Mouse (Mus musculus): ENCODE results near the gene Tbc1d14. TPM values are rescaled to one million over a fixed set of nuclear protein-coding genes. Genes with fewer than 3 reads are reported as not detected.

The Tbc1d14 gene
- total RNA-seq, 1 experiment from 2014 or later = 14.1 TPM

- peak; percentile 62 for ATAC-seq (replicated peaks; ENCODE audit: low read depth, poor library complexity, severe bottlenecking)
These were observed 35.3 kb downstream of the Tbc1d14 start for GRCm38 (mm10) chr5:36557584-36558308.

GRCm38 (mm10) chr5:36556906-36557305, 36.2 kb downstream of the Tbc1d14 start:
- ATAC-seq (replicated peaks; ENCODE audit: low read depth, poor library complexity, severe bottlenecking) = no peak

DNA sequence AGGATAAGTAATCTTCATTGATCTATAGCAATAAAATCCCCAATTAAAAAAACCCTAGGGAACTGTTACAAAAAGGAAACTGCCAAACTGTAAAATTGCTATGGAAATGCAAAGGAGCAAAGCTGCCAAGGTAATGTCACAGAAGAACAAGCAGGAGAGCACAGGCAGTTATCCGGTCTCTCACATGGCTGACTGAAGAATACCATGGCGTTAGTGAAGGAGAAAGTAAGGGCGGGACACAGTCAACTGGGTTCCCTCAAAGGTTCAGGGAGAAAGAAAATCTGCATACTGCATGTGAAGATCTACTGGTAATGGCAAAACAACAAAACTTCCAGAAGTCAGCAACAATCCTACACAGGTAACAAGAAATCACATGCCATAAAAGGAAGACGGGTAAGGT, 36.8 kb downstream of the Tbc1d14 start:
- ATAC-seq (replicated peaks; ENCODE audit: low read depth, poor library complexity, severe bottlenecking) = no peak

GRCm38 (mm10) chr5:36554496-36554895, 38.6 kb downstream of the Tbc1d14 start:
- ATAC-seq (replicated peaks; ENCODE audit: low read depth, poor library complexity, severe bottlenecking) = no peak

- ATAC-seq (replicated peaks; ENCODE audit: low read depth, poor library complexity, severe bottlenecking) = peak; percentile 31
These were observed 39.2 kb downstream of the Tbc1d14 start for GRCm38 (mm10) chr5:36553886-36554285.

DNA sequence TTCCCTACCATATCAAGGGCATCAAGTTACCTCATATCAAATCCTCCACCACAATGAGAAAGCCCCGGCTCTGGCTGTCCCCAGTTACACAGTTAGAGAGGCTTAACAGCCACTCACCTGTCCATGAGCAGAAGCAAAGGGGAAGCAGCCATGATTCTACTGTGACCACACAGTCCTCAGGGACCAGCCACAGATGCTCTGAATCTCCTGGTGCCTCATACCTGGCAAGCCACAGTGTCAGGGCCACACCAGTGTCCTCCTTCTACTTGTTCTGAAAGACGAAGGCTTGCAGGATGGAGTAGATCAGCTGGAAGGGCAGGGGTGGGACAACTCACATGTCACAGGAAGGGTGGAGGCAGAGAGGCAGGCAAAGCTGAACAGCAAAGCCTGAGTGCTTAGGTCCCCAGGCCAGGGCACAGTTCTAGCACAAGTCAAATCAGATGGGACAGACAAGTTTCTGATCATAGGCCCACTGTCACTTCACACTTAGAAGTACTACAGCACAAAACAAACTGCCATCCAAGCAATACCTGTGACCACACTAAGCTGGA, 39.9 kb downstream of the Tbc1d14 start:
- ATAC-seq (replicated peaks; ENCODE audit: low read depth, poor library complexity, severe bottlenecking) = no peak

GRCm38 (mm10) chr5:36552391-36552790, 40.7 kb downstream of the Tbc1d14 start:
- ATAC-seq (replicated peaks; ENCODE audit: low read depth, poor library complexity, severe bottlenecking) = no peak

DNA sequence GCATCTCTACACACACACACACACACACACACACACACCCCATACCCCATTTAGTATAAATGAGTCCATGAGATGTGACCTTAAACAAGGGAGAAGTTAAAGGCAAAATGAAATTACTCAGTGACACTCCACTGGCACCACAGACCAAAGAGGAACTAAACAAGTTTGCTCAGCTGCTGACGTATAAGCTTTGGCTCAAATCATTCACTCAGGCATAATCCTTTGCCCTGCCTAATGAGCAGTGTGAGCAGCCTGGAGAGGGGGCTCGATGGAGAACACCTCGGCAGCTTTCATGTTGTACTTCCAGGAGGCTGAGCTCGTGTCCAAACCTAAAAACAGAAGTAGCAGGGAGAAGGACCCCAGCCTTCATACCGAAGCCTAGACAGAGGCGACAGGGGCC, 43.8 kb downstream of the Tbc1d14 start:
- ATAC-seq (replicated peaks; ENCODE audit: low read depth, poor library complexity, severe bottlenecking) = peak; percentile 73

DNA sequence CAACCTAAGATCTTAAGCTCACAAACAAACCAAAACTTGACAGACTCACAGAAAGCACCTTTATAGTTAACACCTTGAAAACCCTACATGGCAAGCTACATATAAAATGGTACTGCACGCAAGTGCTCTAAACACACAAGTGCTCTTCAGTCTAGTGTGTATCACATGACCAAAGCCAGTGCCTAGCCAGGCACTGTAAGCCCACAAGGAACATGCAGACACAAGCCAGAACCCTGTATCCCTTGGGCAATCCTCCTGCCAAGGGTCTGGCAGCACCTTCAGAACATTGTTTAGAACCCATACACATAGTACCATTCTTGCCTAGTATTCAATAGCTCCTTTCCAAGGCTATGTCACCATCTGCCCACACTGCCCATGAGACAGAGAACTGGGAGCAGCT, 48.3 kb downstream of the Tbc1d14 start:
- no peak for ATAC-seq (replicated peaks; ENCODE audit: low read depth, poor library complexity, severe bottlenecking)

DNA sequence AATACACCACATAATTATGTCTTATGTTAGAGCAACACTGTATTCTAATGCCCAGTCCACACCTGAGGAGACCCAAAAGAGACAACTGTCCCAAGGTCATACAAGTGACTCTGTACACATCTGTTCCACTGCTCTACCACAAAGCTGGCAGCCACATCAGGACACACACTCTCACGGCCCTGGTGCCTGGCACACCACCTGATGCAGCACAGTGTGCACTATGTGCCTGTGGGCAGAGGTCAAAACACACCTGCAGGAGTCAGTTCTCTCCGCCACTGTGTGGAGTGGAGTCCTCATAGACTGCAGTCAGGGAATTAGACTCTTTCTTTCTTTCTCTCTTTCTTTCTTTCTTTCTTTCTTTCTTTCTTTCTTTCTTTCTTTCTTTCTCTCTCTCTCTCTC, 52.1 kb downstream of the Tbc1d14 start:
- ATAC-seq (replicated peaks; ENCODE audit: low read depth, poor library complexity, severe bottlenecking) = no peak

GRCm38 (mm10) chr5:36538576-36539187, 54.4 kb downstream of the Tbc1d14 start:
- peak; percentile 92 for ATAC-seq (replicated peaks; ENCODE audit: low read depth, poor library complexity, severe bottlenecking)

DNA sequence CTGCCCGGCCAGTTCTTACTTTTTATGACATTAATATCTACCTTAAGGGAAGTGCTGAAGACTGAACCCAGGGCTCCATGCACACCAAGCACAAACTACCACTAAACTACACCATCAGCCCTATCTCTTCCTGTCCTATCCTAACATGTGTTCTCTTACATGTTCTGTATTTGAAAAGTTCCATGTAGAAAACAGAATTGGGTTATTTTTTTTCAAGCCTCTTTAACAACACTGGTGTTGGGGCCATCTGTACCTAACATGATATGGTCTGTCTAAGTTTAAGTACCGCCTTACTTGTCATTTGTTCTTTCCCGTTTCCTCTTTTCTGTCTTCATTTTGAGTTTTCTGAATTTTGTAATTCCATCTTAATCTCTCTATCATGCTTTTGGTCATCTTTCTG, 56.7 kb downstream of the Tbc1d14 start:
- no peak for ATAC-seq (replicated peaks; ENCODE audit: low read depth, poor library complexity, severe bottlenecking)

- no peak for ATAC-seq (replicated peaks; ENCODE audit: low read depth, poor library complexity, severe bottlenecking)
These were observed 57.5 kb downstream of the Tbc1d14 start for GRCm38 (mm10) chr5:36535438-36536176.

GRCm38 (mm10) chr5:36534455-36535030, 58.5 kb downstream of the Tbc1d14 start:
- ATAC-seq (replicated peaks; ENCODE audit: low read depth, poor library complexity, severe bottlenecking) = no peak

GRCm38 (mm10) chr5:36530129-36530751, 62.8 kb downstream of the Tbc1d14 start:
- peak; percentile 95 for ATAC-seq (replicated peaks; ENCODE audit: low read depth, poor library complexity, severe bottlenecking)

DNA sequence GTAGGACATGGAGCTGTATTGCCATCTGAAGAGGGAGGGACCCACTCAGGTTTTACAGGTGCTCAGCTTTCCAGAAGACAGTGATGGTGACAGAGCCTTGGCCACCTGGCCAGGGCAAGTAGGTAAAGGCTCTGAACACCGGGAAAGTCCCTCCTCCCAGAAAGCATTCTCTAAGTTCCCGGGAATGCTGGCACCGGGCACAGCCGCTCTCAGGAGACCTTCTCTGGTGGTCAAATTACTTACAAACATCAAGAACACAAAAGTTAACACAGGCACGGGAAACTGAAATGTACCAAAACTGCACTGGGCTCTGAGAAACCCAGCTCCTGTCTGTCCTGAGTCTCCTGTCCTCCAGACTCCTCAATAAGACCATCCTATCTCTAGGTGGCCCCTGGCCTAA, 63.4 kb downstream of the Tbc1d14 start:
- ATAC-seq (replicated peaks; ENCODE audit: low read depth, poor library complexity, severe bottlenecking) = no peak

GRCm38 (mm10) chr5:36526921-36527320, 66.2 kb downstream of the Tbc1d14 start:
- ATAC-seq (replicated peaks; ENCODE audit: low read depth, poor library complexity, severe bottlenecking) = no peak

DNA sequence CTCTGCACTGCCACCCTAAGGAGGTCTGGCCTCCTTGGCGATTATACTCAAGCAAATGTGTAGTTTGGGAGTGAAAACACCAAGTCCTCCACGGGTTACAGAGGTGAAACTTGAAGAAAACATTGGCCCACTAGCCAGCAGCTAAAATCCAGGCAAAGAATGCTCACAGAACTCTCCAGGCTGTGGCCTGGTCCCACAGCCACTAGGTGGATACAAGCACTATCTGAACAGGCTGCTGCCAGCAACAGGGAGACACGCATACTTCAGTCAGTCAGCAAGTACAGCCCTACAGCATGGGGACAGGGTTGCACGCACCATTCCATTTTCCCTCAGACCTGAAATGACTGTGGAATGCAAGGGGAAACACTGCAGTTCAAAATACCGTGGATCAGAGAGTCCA, 66.8 kb downstream of the Tbc1d14 start:
- ATAC-seq (replicated peaks; ENCODE audit: low read depth, poor library complexity, severe bottlenecking) = peak; percentile 19; the same call in 1 of the 2 replicates

- ATAC-seq (replicated peaks; ENCODE audit: low read depth, poor library complexity, severe bottlenecking) = no peak
These were observed 67.9 kb downstream of the Tbc1d14 start for GRCm38 (mm10) chr5:36525216-36525615.

GRCm38 (mm10) chr5:36523219-36523703, 69.8 kb downstream of the Tbc1d14 start:
- no peak; the same call in 1 of the 2 replicates for ATAC-seq (replicated peaks; ENCODE audit: low read depth, poor library complexity, severe bottlenecking)

Measured in common myeloid progenitor, adult 5-6 weeks (primary cell).